Mouse (Mus musculus): ENCODE data around the gene Fam181b.

DNA sequence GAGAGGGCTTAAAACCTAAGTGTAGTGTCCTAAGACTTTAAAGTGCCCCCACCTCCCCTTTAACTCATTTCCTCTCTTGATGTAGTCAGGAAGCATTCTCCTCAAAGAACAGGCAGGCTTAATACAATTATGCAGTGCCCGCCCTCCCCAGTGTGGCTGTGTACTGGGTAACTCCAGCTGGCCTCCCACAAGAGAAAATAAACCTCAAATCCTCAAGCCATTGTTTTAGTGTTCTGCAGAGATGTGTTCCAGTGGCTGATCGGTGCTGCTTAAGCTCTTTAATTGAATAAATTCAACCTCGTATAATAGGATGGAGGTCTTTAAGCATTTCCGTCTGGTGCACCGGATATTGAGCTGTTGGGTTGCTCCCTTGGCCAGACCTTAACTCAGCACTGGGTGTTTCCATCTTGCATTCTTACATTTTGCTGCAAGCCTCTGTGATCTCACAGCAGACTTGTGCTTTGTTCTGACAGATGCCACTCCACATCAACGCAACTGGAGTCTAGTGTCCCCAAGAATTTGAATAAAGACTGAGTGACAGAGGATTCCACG, 12.1 kb upstream of the Fam181b start:
- no peak for TF ChIP-seq CTCF (IDR thresholded peaks at IDR 0.05)
- TF ChIP-seq POLR2A (IDR thresholded peaks at IDR 0.05; ENCODE audit: insufficient read depth, low read depth, low read length): no peak
- no peak for TF ChIP-seq EP300 (IDR thresholded peaks at IDR 0.05; ENCODE audit: insufficient read depth, low read depth, low read length)
